Mouse (Mus musculus) urinary bladder, postnatal 14 days (tissue): ENCODE measurements around the gene Zfp384.
A peak's percentile ranks its signal among the peaks of the same experiment; 100 is the strongest.
"Not testable (repeated sequence)": the region's sequence is repeated elsewhere in the genome, so short reads cannot be mapped to it uniquely, and the experiment has no call there.

Experiments used
- DNase-seq: peaks from one replicate; pipeline ENCODE4 v3.0.0; 2021; ENCODE audit warnings: low spot score

The Zfp384 gene

DNA sequence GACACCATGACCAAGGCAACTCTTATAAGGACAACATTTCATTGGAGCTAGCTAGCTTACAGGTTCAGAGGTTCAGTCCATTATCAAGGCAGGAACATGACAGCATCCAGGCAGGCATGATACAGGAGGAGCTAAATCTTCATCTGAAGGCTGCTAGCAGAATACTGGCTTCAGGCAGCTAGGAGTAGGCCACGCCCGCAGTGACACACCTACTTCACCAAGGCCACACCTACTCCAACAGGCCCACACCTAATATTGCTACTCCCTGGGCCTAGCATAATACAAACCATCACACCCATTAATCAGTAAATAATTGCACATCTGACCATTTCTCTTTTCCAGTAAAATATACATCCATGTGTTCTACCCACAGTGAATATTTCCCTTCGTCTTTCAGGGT lies 8.7 kb downstream of the Zfp384 start:
- DNase-seq: no peak

- DNase-seq: peak; percentile 45
Measured at GRCm38 (mm10) chr6:125030532-125030931, 21.6 kb downstream of the Zfp384 start.

- DNase-seq: no peak
Measured at GRCm38 (mm10) chr6:125031604-125032003, 22.7 kb downstream of the Zfp384 start.

DNA sequence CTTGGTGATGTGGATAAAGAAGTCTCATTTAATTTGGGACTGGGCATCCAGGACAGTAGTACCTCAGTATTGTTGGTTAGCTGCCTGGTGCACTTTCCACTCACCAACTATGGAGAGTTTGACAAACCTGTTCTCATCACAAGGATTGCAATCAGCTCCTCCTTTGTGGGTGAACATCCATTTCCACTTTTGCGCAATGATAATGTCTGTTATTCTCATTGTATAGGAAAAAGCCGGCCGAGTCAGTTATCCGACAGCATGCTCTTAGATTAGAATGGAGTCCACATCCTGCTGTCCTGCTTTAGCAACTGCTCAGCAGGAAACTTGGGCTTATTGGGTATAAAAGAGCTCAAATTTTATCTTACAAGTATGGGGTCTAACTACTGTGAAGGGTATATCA lies 29.7 kb downstream of the Zfp384 start:
- no peak for DNase-seq

DNA sequence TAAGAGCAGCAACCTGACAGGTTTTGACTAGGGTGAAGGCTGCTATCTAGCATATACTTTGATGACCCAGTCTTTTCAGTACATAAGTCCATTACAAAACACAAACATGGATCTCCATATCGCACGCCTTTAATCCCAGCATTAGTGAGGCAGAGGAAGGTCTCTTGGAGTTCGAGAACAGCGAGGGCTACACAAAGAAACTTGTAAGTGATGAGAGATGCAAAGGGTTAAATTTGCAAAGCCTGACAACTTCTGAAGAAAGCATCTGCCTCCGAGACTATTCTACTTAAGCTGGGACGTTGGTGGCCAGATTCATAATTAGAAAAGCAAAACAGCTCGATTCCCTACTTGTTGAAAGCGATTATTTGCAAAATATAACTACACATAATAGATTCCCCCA lies 30.2 kb downstream of the Zfp384 start:
- no peak for DNase-seq

DNA sequence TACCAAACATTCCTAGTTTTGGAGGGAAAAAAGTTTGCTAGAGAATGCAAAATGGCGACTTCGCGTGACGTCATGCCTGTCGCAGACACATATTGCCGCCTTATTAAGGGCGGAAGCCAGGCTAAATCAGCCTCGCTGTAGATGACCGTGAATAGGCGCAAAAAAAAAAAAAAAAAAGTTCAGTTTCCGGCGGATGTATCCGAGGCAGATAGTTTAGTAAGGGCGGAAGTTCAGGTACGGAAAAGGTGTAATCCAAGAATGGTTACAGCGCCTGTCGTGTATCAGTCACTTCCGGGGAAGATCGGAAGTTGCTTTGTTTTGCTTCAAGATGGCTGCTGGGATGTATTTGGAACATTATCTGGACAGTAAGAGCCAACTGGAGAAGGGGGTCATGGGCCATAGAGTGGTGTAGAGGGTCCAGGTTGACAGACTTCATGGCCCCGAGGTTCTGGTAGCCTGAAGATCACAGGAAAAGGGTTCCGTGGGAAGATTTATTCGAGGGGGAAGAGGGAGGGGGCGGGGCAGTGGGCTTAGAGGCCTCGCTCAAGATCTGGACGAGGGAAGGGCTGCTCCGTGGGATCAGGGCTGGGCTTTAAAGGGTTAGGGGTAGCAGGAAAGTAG lies 30.7 kb downstream of the Zfp384 start, which contains the start of gene Ing4:
TSS of gene Ing4 (plus strand) at position 228 of the 621 bp plus-strand sequence.
- peak; percentile 94 for DNase-seq

- DNase-seq: no peak
Measured at GRCm38 (mm10) chr6:125040221-125040620, 31.3 kb downstream of the Zfp384 start.

DNA sequence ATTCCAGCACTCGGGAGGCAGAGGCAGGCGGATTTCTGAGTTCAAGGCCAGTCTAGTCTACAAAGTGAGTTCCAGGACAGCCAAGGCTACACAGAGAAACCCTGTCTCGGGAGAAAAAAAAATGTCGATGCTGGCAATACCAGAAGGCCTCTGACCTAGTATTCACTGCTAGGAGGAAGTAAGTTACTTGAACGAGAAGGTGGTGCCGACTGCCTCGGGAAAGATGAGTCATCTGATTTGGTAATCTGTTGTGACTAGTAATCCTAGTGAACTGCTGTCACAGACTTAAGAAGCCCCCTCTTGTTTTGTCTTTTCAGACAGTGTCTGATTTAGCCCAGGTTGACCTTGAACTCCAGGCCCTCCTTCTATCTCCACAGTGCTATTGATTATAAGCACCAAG lies 32.1 kb downstream of the Zfp384 start:
- DNase-seq: peak; percentile 28

GRCm38 (mm10) chr6:125042081-125042480 lies 33.1 kb downstream of the Zfp384 start:
- DNase-seq: no peak

- peak; percentile 83 for DNase-seq
Measured at GRCm38 (mm10) chr6:125046691-125047090, 37.7 kb downstream of the Zfp384 start.

DNA sequence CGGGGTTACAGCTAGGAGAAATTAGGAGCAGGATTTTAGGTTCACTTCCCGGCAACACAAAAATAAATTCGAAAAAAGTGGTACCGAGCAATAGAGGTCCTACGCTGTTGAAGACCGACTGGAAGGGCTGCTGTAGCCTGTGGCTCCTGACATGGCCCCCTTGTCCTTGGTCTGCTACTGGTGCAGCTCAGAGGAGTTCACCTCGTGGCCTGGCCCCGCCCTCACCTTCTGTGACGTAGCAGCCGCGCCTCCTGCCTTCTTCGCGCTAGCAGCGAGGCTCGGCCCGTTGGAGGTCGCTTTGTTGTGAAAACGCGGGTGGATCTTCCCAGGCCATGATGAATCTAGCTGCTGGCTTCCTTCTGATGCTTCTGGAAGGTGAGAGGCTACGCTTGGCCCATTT lies 40.7 kb downstream of the Zfp384 start, which contains the start of gene Acrbp:
TSS of gene Acrbp (plus strand) at position 12 of the 400 bp plus-strand sequence.
- DNase-seq: no peak

GRCm38 (mm10) chr6:125051237-125051636 lies 42.3 kb downstream of the Zfp384 start:
- DNase-seq: no peak

DNA sequence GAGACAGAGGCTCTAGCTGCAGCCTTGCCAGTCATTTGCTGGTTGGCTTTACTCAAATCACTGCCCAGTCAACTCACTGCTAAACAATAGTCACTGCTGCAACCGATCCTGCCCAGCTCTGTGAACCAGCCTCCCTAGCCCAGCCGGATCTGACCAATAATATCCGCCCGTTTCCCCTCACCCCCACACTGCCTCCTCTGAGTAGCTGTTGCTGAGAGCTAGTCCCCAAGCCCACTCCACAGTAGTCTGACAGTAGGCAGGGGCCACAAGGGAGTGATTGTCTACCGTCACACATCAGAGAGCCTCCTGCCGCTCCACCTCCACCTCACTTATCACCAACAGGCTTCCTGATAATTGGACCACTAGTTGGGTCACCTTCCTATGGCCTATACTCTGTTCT lies 52.5 kb downstream of the Zfp384 start:
- DNase-seq: no peak

DNA sequence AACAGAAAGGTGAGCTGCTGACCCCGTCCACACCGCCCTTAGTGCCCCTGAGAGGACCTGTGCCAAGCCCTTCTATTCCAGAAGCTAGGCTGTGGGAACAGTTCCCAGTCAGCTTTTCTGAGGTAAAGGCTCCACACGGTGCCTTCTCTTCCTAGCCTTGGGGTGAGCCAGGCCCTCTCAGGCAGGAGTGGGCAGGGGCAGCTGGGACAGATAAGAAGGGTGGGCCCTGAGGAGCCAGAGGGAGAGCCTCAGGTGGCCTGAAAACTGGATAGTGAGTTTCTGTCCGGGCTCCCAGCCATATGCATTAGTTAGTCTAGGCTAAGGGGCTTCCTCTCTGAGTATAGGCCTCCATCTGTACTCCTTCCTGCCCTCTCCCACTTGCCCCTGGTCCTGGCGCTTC lies 53.6 kb downstream of the Zfp384 start:
- no peak for DNase-seq

DNA sequence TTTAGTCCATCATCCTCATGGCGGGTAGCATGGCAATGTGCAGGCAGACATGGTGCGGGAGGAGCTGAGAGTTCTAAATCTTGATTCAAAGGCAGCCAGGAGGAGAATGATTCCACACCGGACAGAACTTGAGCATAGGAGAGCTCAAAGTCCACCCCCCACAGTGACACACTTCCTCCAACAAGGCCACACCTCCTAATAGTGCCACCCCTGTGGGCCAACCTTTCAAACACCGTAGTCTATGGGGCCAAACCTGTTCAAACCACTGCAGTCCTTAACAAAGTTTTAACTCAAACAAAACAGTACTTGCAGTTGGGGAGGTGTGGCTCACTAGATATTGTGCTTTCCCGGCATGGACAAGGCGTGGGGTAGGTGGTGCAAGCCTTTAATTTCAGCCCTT lies 55.0 kb downstream of the Zfp384 start:
- no peak for DNase-seq

DNA sequence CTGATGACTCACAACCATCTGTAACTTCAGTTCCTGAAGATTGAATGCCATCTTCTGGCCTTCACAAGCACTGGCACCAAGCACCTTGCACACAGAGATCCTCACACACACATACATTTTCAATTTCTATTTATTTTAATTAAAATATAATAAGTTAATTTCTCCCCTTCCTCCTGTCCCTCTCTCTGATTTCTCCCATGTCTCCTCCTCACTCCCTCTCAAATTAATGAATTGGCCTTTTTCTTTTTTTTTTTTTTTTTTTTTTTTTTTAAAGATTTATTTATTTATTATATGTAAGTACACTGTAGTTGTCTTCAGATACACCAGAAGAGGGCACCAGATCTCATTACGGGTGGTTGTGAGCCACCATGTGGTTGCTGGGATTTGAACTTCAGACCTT lies 56.3 kb downstream of the Zfp384 start:
- DNase-seq: not testable (repeated sequence)

DNA sequence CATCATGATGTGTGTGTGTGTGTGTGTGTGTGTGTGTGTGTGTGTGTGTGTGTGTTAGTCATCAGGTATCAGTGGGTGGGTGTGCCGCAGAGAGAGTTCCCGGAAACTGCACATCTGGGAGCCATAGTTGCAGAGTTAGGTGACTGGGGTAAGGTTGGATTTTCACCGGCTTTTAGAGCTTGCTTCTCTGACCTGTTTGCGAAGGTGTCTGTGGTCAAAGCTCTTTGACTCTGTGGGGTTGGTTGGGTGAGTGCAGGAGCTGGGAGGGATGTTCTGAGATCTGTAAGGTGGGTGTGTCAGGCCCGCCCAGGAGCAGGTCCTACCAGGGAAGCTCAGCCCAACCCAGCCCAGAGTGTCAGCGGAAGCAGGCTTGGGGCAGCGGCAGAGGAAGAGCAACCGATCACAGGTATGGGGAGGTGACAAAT lies 58.6 kb downstream of the Zfp384 start, which contains the start of gene Lpar5:
TSS of gene Lpar5 (plus strand) at position 350 of the 425 bp plus-strand sequence.
- peak; percentile 44 for DNase-seq

DNA sequence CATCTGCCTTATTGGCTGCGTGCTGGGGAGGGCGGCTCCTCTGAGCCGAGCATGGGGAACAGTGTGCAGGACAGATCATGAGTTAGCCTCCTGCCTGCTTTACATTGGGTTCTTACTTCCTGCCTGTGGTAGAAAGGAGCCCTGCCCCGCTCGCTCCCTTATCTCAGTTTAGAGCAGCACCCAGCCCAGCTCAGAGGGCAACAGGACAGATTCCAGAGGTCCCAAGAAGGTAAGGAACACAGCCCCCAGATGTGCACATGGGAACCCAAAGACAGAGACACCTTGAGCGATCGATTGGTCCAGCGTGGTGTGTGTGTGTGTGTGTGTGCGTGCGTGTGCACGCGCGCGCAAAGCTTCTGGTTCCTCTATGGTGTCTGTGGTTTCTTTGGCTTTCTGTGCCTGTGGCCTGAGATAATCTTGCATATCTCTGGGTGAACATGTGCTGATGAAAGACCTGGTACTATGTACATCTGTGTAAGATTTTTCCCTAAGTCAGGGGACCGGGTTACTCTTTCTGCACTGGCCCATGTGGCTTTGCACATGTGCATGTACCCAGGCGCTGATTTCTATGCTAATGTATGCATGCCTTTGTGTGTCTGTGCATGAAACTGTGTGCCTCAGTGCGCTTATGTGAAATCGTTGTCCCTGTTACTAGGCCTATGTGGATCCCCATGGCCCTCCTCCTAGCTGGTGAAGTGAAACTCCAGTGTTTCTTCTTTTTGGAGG lies 62.4 kb downstream of the Zfp384 start:
- no peak for DNase-seq

DNA sequence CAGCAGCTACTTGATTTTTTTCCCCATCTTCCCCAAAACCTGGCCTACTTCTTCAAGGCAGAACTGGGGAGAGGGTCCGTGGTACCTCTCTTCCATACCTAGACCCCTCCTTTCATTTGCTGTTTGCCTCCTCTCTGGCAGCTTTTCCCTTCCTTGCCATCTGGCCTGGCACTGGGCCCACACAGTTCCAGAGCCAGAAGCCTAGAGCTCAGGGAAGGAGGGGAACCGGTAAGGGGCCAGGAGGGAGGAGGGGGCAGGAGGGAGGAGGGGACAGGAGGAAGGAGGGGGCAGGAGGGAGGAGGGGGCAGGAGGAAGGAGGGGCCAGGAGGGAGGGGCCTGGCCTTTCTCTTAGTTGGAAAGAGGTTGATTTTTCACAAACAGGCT lies 62.9 kb downstream of the Zfp384 start:
- peak; percentile 40 for DNase-seq

DNA sequence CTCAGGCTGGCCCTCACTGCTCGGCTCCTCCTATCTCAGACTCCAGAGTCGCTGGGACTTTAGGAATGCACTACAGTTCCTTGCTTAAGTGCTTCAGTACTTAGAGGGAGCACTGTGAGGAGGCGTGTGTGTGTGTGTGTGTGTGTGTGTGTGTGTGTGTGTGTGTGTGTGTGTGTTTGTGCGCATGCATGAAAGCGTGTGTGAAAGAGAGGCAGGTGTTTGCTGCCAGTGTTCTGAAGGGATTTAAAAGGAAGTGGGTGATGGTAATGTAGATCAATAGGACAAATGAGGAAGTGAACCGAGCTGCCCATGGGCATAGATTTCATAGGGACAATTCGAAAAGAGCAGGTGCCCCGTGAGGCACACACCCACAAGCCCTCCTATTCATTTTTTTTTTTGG lies 64.9 kb downstream of the Zfp384 start:
- no peak for DNase-seq

DNA sequence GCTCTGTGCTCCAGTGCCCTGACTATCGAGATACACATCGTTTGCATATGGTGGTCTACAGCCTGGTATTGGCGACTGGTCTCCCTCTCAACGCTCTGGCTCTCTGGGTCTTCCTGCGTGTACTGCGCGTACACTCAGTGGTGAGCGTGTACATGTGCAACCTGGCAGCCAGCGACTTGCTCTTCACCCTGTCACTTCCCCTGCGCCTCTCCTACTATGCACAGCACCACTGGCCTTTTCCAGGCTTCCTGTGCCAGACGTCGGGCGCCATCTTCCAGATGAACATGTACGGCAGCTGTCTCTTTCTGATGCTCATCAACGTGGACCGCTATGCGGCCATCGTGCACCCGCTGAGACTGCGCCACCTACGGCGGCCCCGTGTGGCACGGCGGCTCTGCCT lies 72.4 kb downstream of the Zfp384 start:
- DNase-seq: no peak

- DNase-seq: peak; percentile 93
Measured at GRCm38 (mm10) chr6:125081797-125082560, 73.0 kb downstream of the Zfp384 start.
